Mouse (Mus musculus): Measurements from ENCODE around the gene Bcl7c. TPM values are rescaled to one million over a fixed set of nuclear protein-coding genes. Genes with fewer than 3 reads are reported as not detected.
A peak's percentile ranks its signal among the peaks of the same experiment; 100 is the strongest.

Gene Bcl7c
- polyA plus RNA-seq, 1 experiment from 2014 or later: 54.5 TPM

DNA sequence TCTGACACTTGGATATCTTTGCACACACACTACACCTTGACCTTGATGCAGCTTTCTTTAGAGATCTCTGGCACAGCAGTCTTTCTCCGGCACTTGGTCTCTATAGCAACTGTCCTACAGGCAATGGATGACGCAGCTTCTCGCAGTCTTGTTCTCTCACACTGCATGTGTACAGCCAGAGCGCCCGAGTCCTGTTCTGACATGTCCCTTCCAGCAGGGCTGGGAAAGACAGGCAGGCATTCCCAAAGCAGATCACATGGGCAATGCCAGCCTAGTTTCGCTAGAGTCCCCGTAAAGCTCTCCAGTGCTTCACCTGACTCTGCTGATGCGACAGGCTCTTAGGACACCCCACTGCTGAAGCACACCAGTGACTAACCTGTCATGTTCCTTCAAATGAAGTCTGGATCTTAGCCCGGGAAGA, 33.3 kb downstream of the Bcl7c start:
- Histone ChIP-seq H3K27me3 (ENCODE audit: insufficient read depth, low read length) (no peaks in the 10 kb centered on the region), H3K9ac (replicated peaks; ENCODE audit: low read length) (no peak overlapping the region), H3K4me3 (ENCODE audit: low read length) (no peak overlapping the region), H3K27ac (ENCODE audit: low read length) (no peak overlapping the region), H3K4me2 (replicated peaks; ENCODE audit: low read depth, low read length) (no peak overlapping the region), H3K9me3 (ENCODE audit: low read length) (no peaks in the 10 kb centered on the region), H3K36me3 (ENCODE audit: insufficient read depth, low read length) (peaks cover 6% of the 10 kb centered on the region; the same call in 1 of the 2 replicates), H3K4me1 (ENCODE audit: insufficient read depth, low read length) (no peaks in the 10 kb centered on the region)
- ATAC-seq (ENCODE audit: low FRiP score, low TSS enrichment): no peak
- WGBS: 80% methylated on average over 9 of the region's 9 CpGs

DNA sequence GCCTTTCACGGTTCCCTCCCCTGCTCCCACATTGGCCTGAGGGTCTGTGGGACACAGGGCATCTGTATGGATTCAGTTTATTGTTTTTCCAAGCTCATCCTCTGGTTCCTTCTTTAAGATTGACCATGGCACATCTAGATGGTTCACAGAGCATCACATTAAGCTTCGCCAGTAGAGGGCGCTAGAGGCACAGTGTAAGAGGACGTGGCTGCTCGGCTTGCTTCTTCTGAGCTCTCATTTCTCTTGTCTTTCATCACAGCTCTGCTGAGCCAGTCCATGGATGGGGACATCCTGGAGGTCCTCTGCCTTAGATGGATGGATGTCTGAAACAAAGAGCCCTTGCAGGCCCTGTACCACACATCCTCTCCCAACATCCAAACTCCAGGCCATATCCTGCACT, 33.8 kb downstream of the Bcl7c start:
- Histone ChIP-seq H3K9me3 (ENCODE audit: low read length) (no peaks in the 10 kb centered on the region), H3K36me3 (ENCODE audit: insufficient read depth, low read length) (peaks cover 6% of the 10 kb centered on the region; the same call in 1 of the 2 replicates), H3K4me3 (ENCODE audit: low read length) (no peak overlapping the region), H3K9ac (replicated peaks; ENCODE audit: low read length) (no peak overlapping the region), H3K4me1 (ENCODE audit: insufficient read depth, low read length) (no peaks in the 10 kb centered on the region), H3K4me2 (replicated peaks; ENCODE audit: low read depth, low read length) (no peak overlapping the region), H3K27ac (ENCODE audit: low read length) (no peak overlapping the region), H3K27me3 (ENCODE audit: insufficient read depth, low read length) (no peaks in the 10 kb centered on the region)
- 4% methylated on average over 5 of the region's 5 CpGs for WGBS
- ATAC-seq (ENCODE audit: low FRiP score, low TSS enrichment): peak; percentile 69

DNA sequence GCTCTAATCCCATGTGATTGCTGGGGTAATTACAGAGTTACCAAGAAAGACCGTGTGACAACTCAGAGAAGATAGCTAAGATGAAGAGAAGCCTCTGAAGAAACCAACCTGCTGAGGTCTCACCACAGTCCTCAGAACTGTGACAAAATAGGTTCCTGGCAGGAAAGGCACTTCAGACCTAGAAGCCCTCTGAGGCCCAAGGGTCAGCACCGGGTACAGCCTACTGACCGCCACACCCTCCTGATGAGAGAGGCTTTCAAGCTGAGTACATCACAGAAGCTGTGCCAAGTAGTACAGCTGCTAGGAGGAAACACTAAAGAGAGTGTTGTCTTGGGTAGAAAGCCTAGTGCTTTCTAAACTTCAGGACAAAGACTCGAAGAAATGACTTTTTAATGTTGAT, 36.0 kb downstream of the Bcl7c start:
- H3K4me3 ChIP-seq (ENCODE audit: low read length): no peak overlapping the region
- H3K4me2 ChIP-seq (replicated peaks; ENCODE audit: low read depth, low read length): no peak overlapping the region
- 68% methylated on average over 4 of the region's 4 CpGs for WGBS
- H3K36me3 ChIP-seq (ENCODE audit: insufficient read depth, low read length): peaks cover 6% of the 10 kb centered on the region; the same call in 1 of the 2 replicates
- H3K9ac ChIP-seq (replicated peaks; ENCODE audit: low read length): no peak overlapping the region; the same call in 1 of the 2 replicates
- ATAC-seq (ENCODE audit: low FRiP score, low TSS enrichment): no peak
- H3K4me1 ChIP-seq (ENCODE audit: insufficient read depth, low read length): no peaks in the 10 kb centered on the region
- no peaks in the 10 kb centered on the region for H3K9me3 ChIP-seq (ENCODE audit: low read length)
- no peaks in the 10 kb centered on the region for H3K27me3 ChIP-seq (ENCODE audit: insufficient read depth, low read length)
- H3K27ac ChIP-seq (ENCODE audit: low read length): no peak overlapping the region

DNA sequence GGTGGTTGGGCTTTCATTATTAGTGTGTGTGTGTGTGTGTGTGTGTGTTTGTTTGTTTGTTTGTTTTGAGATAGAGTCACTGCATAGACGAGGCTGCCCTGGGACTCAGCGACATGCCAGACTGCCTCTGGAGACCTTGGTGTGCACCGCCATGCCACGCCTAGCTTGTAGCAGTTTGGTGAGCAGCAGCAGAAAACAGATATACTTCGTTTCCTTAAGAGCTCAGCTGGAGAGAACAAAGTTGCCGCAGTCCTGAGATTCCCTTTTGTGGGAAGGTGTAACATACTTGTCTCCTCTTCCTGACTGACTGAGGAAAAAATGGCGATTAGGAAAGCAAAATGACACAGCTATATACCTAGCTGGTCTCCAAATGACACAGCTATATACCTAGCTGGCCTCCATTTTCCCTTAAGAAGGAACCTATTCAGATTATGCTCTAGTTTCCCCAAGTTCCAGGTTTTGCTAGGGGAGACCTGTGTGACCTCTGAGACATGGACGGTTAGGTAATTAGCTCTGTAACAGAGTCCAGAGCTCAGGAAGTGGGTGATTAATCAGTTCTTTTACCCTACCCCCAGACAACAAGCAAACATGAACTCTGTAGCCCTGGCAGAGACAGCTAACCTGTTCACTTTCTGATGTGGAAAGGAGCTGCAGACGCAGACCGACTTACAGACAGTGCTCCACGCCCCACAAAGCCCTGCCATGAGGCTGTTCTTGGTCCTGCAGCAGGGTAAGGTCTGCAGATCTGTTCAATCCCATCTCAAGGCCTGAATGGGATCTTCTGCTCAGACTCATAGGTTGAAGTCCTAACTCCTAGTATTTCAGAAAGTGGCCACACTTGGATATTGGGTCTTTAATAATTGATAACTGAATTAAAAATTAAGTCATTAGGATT, 36.6 kb downstream of the Bcl7c start:
- whole genome bisulfite sequencing: 56% methylated on average over 11 of the region's 11 CpGs
- ATAC-seq (ENCODE audit: low FRiP score, low TSS enrichment): no peak

DNA sequence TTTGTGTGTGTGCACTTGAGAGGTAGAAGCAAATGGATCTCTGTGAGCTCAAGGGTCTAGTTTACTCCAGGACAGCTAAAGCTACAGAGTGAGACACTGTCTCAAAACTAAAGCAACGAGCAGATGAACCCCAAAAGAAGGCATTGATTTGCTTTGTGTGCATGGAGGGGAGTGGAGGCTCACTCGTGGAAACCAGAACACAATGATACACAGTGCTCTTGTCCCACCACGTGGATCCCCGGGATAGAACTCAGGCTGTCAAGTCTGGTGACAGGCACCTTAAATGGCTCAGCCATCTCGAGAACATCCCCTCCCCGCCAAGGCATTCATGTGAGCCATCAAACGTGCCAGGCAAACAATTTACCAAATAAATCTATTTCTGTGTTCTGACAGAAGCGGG, 41.6 kb downstream of the Bcl7c start:
- H3K4me1 ChIP-seq (ENCODE audit: insufficient read depth, low read length): no peaks in the 10 kb centered on the region

More for the DNA sequence above, 36.6 kb downstream of the Bcl7c start:
- Histone ChIP-seq H3K27me3 (ENCODE audit: insufficient read depth, low read length) (no peaks in the 10 kb centered on the region), H3K4me1 (ENCODE audit: insufficient read depth, low read length) (no peaks in the 10 kb centered on the region), H3K36me3 (ENCODE audit: insufficient read depth, low read length) (peaks cover 2% of the 10 kb centered on the region; the same call in 1 of the 2 replicates), H3K4me3 (ENCODE audit: low read length) (no peak overlapping the region), H3K27ac (ENCODE audit: low read length) (no peak overlapping the region), H3K9ac (replicated peaks; ENCODE audit: low read length) (peak overlapping the region; percentile 29; the same call in 1 of the 2 replicates), H3K4me2 (replicated peaks; ENCODE audit: low read depth, low read length) (no peak overlapping the region), H3K9me3 (ENCODE audit: low read length) (no peaks in the 10 kb centered on the region)

DNA sequence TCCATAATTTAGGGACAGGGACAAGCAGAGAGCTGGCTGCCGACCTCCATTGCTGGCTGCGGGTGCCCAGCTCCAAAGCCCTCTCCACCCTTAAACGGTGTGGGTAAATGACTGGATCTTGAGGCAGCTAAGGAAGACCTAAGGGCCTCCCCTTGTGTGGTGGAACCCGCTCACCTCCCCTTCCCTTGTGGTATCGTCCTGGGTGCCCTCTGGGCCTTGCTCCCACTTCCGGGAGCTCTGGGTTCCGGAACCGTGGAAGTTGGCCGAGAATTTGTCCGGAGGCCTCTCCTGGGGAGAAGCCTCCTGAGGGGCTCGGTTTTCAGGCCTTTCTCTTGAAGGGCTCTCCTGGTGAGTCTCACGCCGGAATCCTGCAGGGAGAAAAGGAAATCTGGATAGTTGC, 42.1 kb downstream of the Bcl7c start:
- Histone ChIP-seq H3K4me1 (ENCODE audit: insufficient read depth, low read length) (no peaks in the 10 kb centered on the region), H3K36me3 (ENCODE audit: insufficient read depth, low read length) (peaks cover 9% of the 10 kb centered on the region), H3K9ac (replicated peaks; ENCODE audit: low read length) (no peak overlapping the region), H3K4me3 (ENCODE audit: low read length) (no peak overlapping the region), H3K27ac (ENCODE audit: low read length) (no peak overlapping the region), H3K27me3 (ENCODE audit: insufficient read depth, low read length) (no peaks in the 10 kb centered on the region), H3K4me2 (replicated peaks; ENCODE audit: low read depth, low read length) (no peak overlapping the region), H3K9me3 (ENCODE audit: low read length) (no peaks in the 10 kb centered on the region)
- ATAC-seq (ENCODE audit: low FRiP score, low TSS enrichment): no peak
- 93% methylated on average over 13 of the region's 13 CpGs for WGBS

More for the DNA sequence above, 41.6 kb downstream of the Bcl7c start:
- no peaks in the 10 kb centered on the region for H3K27me3 ChIP-seq (ENCODE audit: insufficient read depth, low read length)
- no peak overlapping the region for H3K4me3 ChIP-seq (ENCODE audit: low read length)
- no peak overlapping the region for H3K4me2 ChIP-seq (replicated peaks; ENCODE audit: low read depth, low read length)
- H3K9ac ChIP-seq (replicated peaks; ENCODE audit: low read length): no peak overlapping the region
- H3K27ac ChIP-seq (ENCODE audit: low read length): no peak overlapping the region
- no peaks in the 10 kb centered on the region for H3K9me3 ChIP-seq (ENCODE audit: low read length)
- WGBS: 84% methylated on average over 8 of the region's 8 CpGs
- H3K36me3 ChIP-seq (ENCODE audit: insufficient read depth, low read length): peaks cover 9% of the 10 kb centered on the region
- ATAC-seq (ENCODE audit: low FRiP score, low TSS enrichment): no peak

DNA sequence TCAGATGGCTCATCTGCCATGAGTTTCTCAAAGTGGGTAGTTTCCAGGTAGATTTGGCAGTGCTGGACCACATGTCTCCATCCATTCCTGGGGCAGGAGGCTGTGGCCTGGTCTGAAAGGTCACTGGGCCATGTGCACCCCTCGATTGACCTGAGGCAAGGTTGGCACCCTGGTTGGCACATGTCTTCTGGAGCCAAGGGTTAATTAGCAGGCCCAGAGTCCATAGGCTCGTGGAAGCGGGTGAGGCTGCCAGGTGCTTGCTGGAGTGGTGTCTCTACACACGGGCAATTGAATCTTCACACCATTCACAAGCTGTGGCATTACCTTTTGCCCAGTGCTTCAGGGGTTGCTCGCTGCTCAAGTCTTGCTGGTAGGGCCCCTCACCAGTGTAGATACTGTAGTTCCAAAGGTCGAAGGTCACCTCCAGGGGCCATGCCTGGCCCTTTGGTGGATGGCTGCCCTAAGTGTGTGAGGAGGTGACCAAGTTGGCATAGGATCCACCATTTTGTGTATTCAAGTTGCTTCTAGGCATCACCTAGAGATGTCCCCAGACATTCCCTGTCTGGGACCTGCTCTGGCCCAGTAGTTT, 42.6 kb downstream of the Bcl7c start:
- Histone ChIP-seq H3K36me3 (ENCODE audit: insufficient read depth, low read length) (peaks cover 9% of the 10 kb centered on the region), H3K27me3 (ENCODE audit: insufficient read depth, low read length) (no peaks in the 10 kb centered on the region), H3K4me1 (ENCODE audit: insufficient read depth, low read length) (no peaks in the 10 kb centered on the region), H3K9ac (replicated peaks; ENCODE audit: low read length) (no peak overlapping the region), H3K4me2 (replicated peaks; ENCODE audit: low read depth, low read length) (no peak overlapping the region), H3K4me3 (ENCODE audit: low read length) (no peak overlapping the region), H3K27ac (ENCODE audit: low read length) (no peak overlapping the region), H3K9me3 (ENCODE audit: low read length) (no peaks in the 10 kb centered on the region; the same call in 1 of the 2 replicates)
- no peak for ATAC-seq (ENCODE audit: low FRiP score, low TSS enrichment)
- 91% methylated on average over 6 of the region's 6 CpGs for WGBS

DNA sequence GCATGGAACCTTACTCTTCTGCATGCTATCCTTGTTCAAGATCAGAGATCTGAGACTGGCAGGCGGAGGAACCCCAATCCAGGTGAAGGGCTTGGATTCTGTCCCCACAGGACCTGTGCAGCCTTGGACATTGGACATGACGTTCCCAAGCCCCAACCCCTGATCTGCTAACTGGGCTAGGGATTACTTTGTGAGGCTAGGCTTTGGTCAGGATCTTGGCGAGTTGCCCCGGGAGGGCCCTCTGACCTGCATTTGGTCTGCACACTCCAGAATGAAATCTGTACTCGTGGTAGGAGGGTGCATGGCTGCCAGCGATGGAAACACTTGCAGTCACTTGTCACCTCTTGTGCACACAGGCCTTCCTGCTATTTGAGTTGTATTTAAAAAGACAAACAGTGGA, 45.8 kb downstream of the Bcl7c start:
- no peak for ATAC-seq (ENCODE audit: low FRiP score, low TSS enrichment)
- Histone ChIP-seq H3K4me2 (replicated peaks; ENCODE audit: low read depth, low read length) (no peak overlapping the region), H3K9ac (replicated peaks; ENCODE audit: low read length) (no peak overlapping the region), H3K4me1 (ENCODE audit: insufficient read depth, low read length) (no peaks in the 10 kb centered on the region), H3K36me3 (ENCODE audit: insufficient read depth, low read length) (peaks cover 9% of the 10 kb centered on the region), H3K27ac (ENCODE audit: low read length) (no peak overlapping the region), H3K4me3 (ENCODE audit: low read length) (no peak overlapping the region), H3K27me3 (ENCODE audit: insufficient read depth, low read length) (no peaks in the 10 kb centered on the region), H3K9me3 (ENCODE audit: low read length) (no peaks in the 10 kb centered on the region; the same call in 1 of the 2 replicates)
- WGBS: 81% methylated on average over 6 of the region's 6 CpGs

DNA sequence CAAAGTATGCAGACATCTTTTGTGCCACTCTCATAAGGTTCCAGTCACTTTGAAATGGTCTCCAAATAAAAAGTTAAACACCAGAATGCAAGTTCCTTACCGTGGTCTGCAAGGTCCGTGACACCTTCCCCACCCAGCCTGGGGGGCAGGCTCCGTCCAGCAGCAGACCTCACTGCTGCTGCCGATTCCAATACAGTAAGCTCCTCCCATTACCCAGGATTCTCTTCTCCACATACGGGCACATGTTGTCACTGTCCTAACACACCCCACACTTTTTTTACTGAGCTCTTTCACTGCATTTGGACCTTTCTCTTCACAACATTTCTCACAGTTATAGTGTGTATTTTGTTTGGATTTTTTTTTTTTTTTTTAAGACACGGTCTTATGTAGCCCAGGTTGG, 46.9 kb downstream of the Bcl7c start:
- Histone ChIP-seq H3K27me3 (ENCODE audit: insufficient read depth, low read length) (no peaks in the 10 kb centered on the region), H3K9ac (replicated peaks; ENCODE audit: low read length) (no peak overlapping the region), H3K9me3 (ENCODE audit: low read length) (no peaks in the 10 kb centered on the region; the same call in 1 of the 2 replicates), H3K27ac (ENCODE audit: low read length) (no peak overlapping the region), H3K4me2 (replicated peaks; ENCODE audit: low read depth, low read length) (no peak overlapping the region), H3K4me3 (ENCODE audit: low read length) (no peak overlapping the region), H3K36me3 (ENCODE audit: insufficient read depth, low read length) (peaks cover 9% of the 10 kb centered on the region), H3K4me1 (ENCODE audit: insufficient read depth, low read length) (no peaks in the 10 kb centered on the region)
- ATAC-seq (ENCODE audit: low FRiP score, low TSS enrichment): no peak
- WGBS: 85% methylated on average over 6 of the region's 6 CpGs

DNA sequence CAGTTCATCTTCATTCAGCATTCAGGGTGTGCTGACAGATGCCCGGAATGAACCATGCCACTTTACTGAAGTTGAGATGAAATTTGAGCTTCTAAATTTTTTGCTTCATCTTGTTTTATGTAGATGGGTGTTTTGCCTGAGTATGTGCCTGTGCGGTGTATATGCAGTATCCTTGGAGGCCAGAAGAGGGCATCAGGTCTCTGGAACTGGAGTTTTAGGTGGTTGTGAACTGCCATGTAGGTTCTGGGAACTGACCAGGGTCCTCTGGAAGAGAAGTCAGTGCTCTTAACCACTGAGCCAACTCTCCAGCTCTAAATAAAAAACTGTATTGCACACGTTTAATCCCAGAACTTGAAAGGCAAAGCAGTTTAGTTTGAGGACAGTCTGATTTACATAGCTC, 47.9 kb downstream of the Bcl7c start:
- Histone ChIP-seq H3K4me3 (ENCODE audit: low read length) (no peak overlapping the region), H3K4me1 (ENCODE audit: insufficient read depth, low read length) (no peaks in the 10 kb centered on the region), H3K36me3 (ENCODE audit: insufficient read depth, low read length) (peaks cover 2% of the 10 kb centered on the region; the same call in 1 of the 2 replicates), H3K4me2 (replicated peaks; ENCODE audit: low read depth, low read length) (no peak overlapping the region), H3K27ac (ENCODE audit: low read length) (no peak overlapping the region), H3K9ac (replicated peaks; ENCODE audit: low read length) (no peak overlapping the region), H3K9me3 (ENCODE audit: low read length) (no peaks in the 10 kb centered on the region; the same call in 1 of the 2 replicates), H3K27me3 (ENCODE audit: insufficient read depth, low read length) (no peaks in the 10 kb centered on the region)
- WGBS: 91% methylated on average over 3 of the region's 3 CpGs
- no peak for ATAC-seq (ENCODE audit: low FRiP score, low TSS enrichment)
